Mouse (Mus musculus) hindbrain, embryonic 14.5 days (tissue): ENCODE results near the gene Tmem274. TPM values are rescaled to one million over a fixed set of nuclear protein-coding genes. Genes with fewer than 3 reads are reported as not detected.

Experiments
- ATAC-seq: fragments of 200-750 bp; cut with Nextera tagmentation; 2 replicates; pipeline ENCODE4 v1.8.0; 2017; ENCODE audit warnings: moderate number of reproducible peaks, mild to moderate bottlenecking, moderate TSS enrichment, moderate library complexity; ENCODE audit not compliant: low FRiP score
- DNase-seq: peaks from one replicate; pipeline ENCODE4 v3.0.0-alpha.2; 2015; ENCODE audit warnings: low spot score
- H3K27ac ChIP-seq: fragments of 300-500 bp; sonication (generic); 2 replicates; pipeline ENCODE4 v1.5.1; 2014; ENCODE audit warnings: mild to moderate bottlenecking, moderate library complexity
- H3K27me3 ChIP-seq: fragments of 300-500 bp; sonication (generic); 2 replicates; pipeline ENCODE4 v1.6.1; 2014; ENCODE audit warnings: mild to moderate bottlenecking, low read length, mixed read lengths; ENCODE audit not compliant: control insufficient read depth, insufficient read depth
- H3K36me3 ChIP-seq: fragments of 300-500 bp; sonication (generic); replicated peaks from 2 replicates; pipeline ENCODE4 v1.6.1; 2014; ENCODE audit not compliant: control insufficient read depth, insufficient read depth
- H3K4me1 ChIP-seq: fragments of 300-500 bp; sonication (generic); replicated peaks from 2 replicates; pipeline ENCODE4 v1.6.1; 2014; ENCODE audit warnings: antibody characterized with exemption, low read length, mixed read lengths; ENCODE audit not compliant: control insufficient read depth, insufficient read depth
- H3K4me2 ChIP-seq: fragments of 300-500 bp; sonication (generic); replicated peaks from 2 replicates; pipeline ENCODE4 v1.6.1; 2014; ENCODE audit warnings: mild to moderate bottlenecking, moderate library complexity
- H3K4me3 ChIP-seq: fragments of 300-500 bp; sonication (generic); replicated peaks from 2 replicates; pipeline ENCODE4 v1.5.1; 2014; ENCODE audit warnings: mild to moderate bottlenecking, low read length
- H3K9ac ChIP-seq: fragments of 300-500 bp; sonication (generic); 2 replicates; pipeline ENCODE4 v1.6.1; 2014
- H3K9me3 ChIP-seq: fragments of 300-500 bp; sonication (generic); 2 replicates; pipeline ENCODE4 v1.6.1; 2016; ENCODE audit warnings: low read length; ENCODE audit not compliant: control insufficient read depth
- WGBS: fragments of 180-500 bp; shearing (Covaris S2); extraction: QIAGEN DNeasy Blood & Tissue Kit; methylation state at CpG from one replicate; pipeline ENCODE4 v1.1.7; 2014; 5-methylcytosine and 5-hydroxymethylcytosine counted together
- polyA plus RNA-seq: library from polyadenylated mRNA; unstranded; fragments of >200 nt; fragmentation: Nextera tagmentation; extraction: Ambion mirVana; gene quantifications from 2 replicates; pipeline ENCODE4 v1.2.1, GENCODE M21; 2014

Tmem274 gene
- polyA plus RNA-seq, 1 experiment from 2014 or later = not detected

DNA sequence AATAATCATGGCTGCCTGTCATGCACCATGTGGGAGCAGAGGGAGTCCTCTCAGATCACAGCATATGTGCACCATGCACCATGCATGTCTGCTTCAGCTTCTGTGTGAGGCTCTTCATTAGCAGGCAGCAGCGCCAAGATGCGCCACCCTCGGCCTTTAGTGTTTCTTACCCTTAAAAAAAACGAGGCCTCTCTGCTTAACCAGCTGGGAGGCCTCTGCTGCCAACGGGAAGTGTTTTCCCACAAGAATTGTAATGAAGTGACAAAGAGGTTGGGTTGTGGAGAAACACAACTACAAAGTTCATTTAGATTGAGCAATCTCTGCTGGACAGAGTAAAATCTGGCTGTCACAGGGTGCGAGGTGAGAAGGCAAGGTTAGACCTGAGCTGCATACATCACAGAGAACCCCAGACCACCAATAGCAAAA is 34.1 kb downstream of the Tmem274 start:
- Histone ChIP-seq H3K36me3 (no peaks in the 10 kb centered on the region), H3K9me3 (no peaks in the 10 kb centered on the region), H3K27ac (no peak overlapping the region), H3K9ac (no peak overlapping the region), H3K27me3 (no peaks in the 10 kb centered on the region), H3K4me2 (no peak overlapping the region), H3K4me3 (no peak overlapping the region), H3K4me1 (no peaks in the 10 kb centered on the region)
- 36% methylated on average over 6 of the region's 6 CpGs for WGBS
- ATAC-seq (no peak), DNase-seq (no peak)

DNA sequence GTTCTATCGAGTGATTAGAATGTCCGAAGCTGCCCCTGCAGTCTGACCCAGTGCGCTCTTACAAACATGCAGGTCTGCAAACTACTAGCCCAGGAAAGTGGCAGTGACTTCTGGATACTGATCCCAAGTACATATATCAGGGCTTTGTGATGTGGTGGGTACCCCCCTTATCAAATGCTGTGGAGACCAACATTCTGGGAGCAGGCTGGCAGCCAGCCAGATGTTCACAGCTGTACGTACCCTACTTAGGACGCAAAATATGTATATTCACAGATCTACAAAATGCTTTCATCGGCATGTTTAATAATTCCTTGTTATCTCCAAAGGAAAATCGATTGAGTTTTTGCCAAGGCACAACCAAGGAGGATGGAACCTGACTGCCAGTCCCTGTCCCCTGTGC is 34.9 kb downstream of the Tmem274 start:
- DNase-seq (no peak), ATAC-seq (no peak)
- no peak overlapping the region for H3K9ac ChIP-seq
- no peaks in the 10 kb centered on the region for H3K36me3 ChIP-seq
- H3K4me1 ChIP-seq = no peaks in the 10 kb centered on the region
- whole genome bisulfite sequencing = 74% methylated on average over 7 of the region's 7 CpGs
- H3K4me2 ChIP-seq = no peak overlapping the region
- H3K27me3 ChIP-seq = no peaks in the 10 kb centered on the region
- no peak overlapping the region for H3K4me3 ChIP-seq
- no peak overlapping the region for H3K27ac ChIP-seq
- H3K9me3 ChIP-seq = no peaks in the 10 kb centered on the region

DNA sequence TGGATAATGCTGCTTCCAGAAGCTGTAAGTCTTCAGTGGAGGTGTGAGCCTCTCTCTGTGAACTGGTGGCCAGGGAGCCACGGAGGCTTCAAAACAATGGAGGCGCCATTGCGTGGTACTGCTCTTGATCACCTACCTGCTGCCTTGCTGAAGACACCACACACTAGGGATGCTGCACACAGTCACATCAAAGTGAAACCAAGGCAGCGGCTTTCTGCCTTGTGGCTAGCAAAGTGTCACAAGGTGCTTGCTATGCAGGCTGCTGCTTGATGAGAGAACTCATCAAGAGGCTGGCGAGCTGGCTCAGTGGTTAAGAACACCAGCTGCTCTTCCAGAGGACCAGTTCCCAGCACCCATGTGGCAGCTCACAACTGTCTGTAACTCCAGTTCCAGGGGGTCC is 38.5 kb downstream of the Tmem274 start:
- Histone ChIP-seq H3K4me3 (no peak overlapping the region), H3K36me3 (no peaks in the 10 kb centered on the region), H3K9me3 (no peaks in the 10 kb centered on the region), H3K27ac (no peak overlapping the region), H3K9ac (no peak overlapping the region), H3K4me1 (peaks cover 11% of the 10 kb centered on the region), H3K4me2 (no peak overlapping the region), H3K27me3 (no peaks in the 10 kb centered on the region)
- 84% methylated on average over 5 of the region's 5 CpGs for WGBS
- no peak for ATAC-seq
- DNase-seq = no peak

DNA sequence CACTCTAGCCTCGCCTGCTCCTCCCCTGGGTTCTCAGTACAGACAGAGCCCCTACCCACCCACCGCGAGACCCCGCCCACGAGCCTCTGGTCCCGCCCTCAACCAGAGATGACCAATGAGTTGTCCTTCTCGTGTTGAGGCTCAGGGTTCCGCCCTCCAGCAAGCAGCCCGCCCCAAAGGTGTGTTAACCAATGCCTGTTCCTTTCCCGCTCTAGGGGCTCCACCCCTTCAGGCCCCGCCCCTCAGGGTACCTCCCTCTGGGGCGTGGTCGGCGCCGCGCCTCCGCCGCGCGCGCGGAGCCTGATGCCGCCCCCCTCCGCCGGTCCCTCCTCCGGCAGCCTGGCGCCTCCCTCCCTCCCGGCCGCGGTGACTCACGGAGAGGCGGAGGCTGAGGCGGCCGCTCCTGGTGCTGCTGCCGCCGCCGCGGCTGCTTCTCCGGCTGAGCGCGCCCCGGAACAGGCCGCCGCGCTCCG is 40.7 kb downstream of the Tmem274 start, which contains the start of gene Ctnnbip1:
Gene Ctnnbip1, plus strand, starts transcription at position 369 of the 473 bp plus-strand sequence.
- peak within 1 kb of the TSS; percentile 87 for H3K4me2 ChIP-seq
- peak within 1 kb of the TSS; percentile 74 for H3K27ac ChIP-seq
- under 1% methylated on average over 37 of the region's 46 CpGs for WGBS
- H3K9ac ChIP-seq = peak within 1 kb of the TSS; percentile 95
- no peaks in the 10 kb centered on the region for H3K27me3 ChIP-seq
- H3K4me1 ChIP-seq = peaks cover 11% of the 10 kb centered on the region
- DNase-seq = peak; percentile 94
- H3K36me3 ChIP-seq = no peaks in the 10 kb centered on the region
- H3K9me3 ChIP-seq = no peaks in the 10 kb centered on the region
- ATAC-seq = peak; percentile 98
- H3K4me3 ChIP-seq = peak within 1 kb of the TSS; percentile 93

DNA sequence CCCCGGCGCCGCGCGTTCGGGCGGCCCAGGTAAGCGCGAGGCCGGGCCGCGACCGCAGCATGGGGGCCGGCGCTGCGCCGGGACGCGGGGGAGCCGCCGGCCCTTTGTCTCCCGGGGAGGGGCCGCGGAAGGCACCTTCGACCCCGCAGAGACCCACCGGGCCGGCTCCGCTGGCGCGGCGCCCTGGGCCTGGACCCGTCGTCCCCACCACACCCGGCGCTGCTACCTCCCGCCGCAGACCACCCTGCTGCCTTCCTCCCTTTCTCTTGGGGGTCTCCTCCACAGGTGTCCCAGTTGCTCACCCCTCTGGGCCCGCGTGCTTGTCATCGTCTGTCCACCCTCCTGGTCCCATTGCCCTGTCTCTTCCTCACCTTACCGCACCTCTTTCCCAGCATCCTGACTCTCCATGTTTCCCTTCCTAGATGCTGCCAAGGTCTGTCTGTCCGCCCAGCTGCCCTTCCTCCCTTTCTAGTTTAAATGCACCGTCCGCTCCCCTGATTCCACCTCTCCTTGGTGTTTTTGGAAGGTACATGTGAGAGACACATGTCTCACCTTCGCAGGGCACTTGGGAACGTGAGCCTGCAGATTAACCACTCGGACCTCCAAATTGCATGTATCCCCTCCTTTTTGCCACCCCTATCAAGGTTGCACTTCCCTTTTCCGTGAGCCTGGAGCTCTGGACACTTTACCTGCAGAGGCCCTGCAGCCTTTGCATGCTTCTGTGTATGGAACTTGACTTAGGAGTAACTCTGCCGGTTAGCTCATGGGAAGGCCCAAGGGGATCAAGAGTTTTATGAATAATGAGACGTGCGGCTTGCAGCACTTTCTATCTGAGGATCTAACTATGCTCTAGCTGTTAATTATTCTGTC is 41.4 kb downstream of the Tmem274 start:
- Histone ChIP-seq H3K27ac (peak overlapping the region; percentile 74), H3K4me2 (peak overlapping the region; percentile 87), H3K9ac (peak overlapping the region; percentile 95), H3K4me1 (peaks cover 11% of the 10 kb centered on the region), H3K36me3 (no peaks in the 10 kb centered on the region), H3K27me3 (no peaks in the 10 kb centered on the region), H3K9me3 (no peaks in the 10 kb centered on the region), H3K4me3 (peak overlapping the region; percentile 93)
- DNase-seq = no peak
- ATAC-seq = no peak; the same call in 1 of the 2 replicates
- WGBS = 3% methylated on average over 28 of the region's 52 CpGs

DNA sequence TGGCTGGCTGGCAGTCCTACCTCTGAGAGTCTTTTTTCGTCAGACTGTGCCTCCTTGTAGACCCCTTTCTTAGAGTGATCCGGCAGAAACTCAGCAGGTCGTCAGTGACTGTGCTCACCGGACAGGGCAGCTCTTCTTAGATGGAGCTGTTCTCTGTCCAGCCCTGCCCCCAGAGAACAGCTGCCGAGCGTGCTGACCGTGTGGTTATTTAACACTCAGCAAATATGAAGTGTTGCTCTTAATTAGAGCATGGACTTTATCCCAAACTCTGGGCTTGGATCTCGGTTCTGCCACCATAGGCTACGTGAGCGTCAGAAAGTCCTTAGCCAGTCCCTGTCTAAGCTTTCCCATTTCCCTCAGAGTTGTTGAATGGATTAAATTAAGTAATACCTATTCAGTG is 44.1 kb downstream of the Tmem274 start:
- no peak overlapping the region for H3K27ac ChIP-seq
- DNase-seq = no peak
- no peak overlapping the region for H3K4me3 ChIP-seq
- H3K4me1 ChIP-seq = peaks cover 16% of the 10 kb centered on the region
- H3K27me3 ChIP-seq = no peaks in the 10 kb centered on the region
- no peak for ATAC-seq
- no peak overlapping the region for H3K9ac ChIP-seq
- no peaks in the 10 kb centered on the region for H3K36me3 ChIP-seq
- no peak overlapping the region for H3K4me2 ChIP-seq
- 79% methylated on average over 10 of the region's 10 CpGs for WGBS
- H3K9me3 ChIP-seq = no peaks in the 10 kb centered on the region

DNA sequence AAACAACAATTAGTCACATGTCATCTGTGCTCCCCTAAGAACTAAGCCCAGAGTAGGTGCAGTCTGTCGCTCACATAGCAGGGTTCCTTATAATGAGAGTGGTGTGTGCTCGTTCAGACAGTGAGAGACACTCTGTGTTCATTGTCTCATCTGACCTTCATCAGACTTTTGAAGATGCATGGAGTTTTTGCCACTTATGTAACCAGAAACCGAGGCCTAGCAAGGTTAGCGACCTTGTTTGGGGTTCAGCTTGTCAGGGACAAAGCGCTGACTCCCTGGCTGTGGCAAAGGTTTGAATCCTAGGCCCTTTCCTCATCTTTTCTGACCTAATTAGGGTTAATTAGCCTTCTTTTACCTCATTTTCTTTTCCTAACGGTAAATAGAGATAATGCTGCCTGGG is 46.8 kb downstream of the Tmem274 start:
- Histone ChIP-seq H3K27ac (no peak overlapping the region), H3K4me2 (no peak overlapping the region), H3K9me3 (no peaks in the 10 kb centered on the region), H3K36me3 (no peaks in the 10 kb centered on the region), H3K4me1 (peaks cover 21% of the 10 kb centered on the region), H3K9ac (no peak overlapping the region), H3K4me3 (no peak overlapping the region), H3K27me3 (no peaks in the 10 kb centered on the region)
- no peak for DNase-seq
- 69% methylated on average over 6 of the region's 6 CpGs for WGBS
- no peak for ATAC-seq

DNA sequence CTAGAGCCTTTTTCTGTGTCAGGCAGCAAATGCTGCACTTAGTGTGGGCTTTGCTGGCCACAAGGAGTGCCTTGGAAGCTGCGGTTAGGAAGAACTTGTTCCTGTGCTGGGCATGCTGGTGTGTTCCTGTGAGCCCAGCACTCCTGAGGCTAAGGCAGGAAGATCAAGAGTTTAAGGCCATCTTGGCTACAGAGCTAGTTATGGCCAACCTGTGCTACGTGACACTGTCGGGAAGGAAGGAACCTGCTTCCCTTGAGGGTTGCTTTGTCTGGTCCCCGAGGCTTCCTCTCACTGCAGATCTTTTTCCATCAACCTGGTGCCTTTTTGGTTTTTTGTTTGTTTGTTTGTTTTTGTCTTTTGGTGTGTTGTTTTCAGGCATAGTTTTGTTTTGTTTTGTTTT is 48.0 kb downstream of the Tmem274 start:
- no peaks in the 10 kb centered on the region for H3K9me3 ChIP-seq
- 93% methylated on average over 4 of the region's 4 CpGs for WGBS
- no peak overlapping the region for H3K4me3 ChIP-seq
- DNase-seq (no peak), ATAC-seq (no peak)
- peaks cover 14% of the 10 kb centered on the region for H3K4me1 ChIP-seq
- no peaks in the 10 kb centered on the region for H3K27me3 ChIP-seq
- no peak overlapping the region for H3K9ac ChIP-seq
- no peak overlapping the region for H3K4me2 ChIP-seq
- no peaks in the 10 kb centered on the region for H3K36me3 ChIP-seq
- H3K27ac ChIP-seq = no peak overlapping the region

DNA sequence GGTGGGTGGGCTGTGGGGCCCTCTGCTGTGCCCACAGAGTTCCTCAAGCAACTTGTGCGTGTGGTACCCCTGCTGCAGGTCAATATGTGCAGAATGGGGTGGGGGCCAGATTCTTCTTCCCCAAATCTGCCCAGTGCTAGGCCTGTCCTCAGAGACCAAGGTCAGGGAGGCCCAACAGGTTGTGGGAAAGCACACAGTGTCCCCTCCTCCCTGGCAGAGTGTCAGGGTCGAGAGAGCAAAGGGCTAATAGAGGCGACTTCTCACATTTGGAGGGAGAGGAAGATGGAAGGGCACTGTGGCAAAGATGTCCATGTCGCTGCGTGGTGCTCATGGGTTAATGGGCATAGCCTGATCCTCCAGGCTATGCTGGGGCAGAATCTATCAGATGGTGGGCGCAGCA is 48.6 kb downstream of the Tmem274 start:
- Histone ChIP-seq H3K27me3 (no peaks in the 10 kb centered on the region), H3K9me3 (no peaks in the 10 kb centered on the region), H3K4me3 (no peak overlapping the region), H3K4me1 (peaks cover 14% of the 10 kb centered on the region), H3K9ac (no peak overlapping the region), H3K36me3 (no peaks in the 10 kb centered on the region), H3K4me2 (no peak overlapping the region), H3K27ac (no peak overlapping the region)
- WGBS = 73% methylated on average over 6 of the region's 6 CpGs
- DNase-seq (no peak), ATAC-seq (no peak)
